Mouse (Mus musculus) MEL (cell line): ENCODE measurements around the gene Tapbpl. TPM values are rescaled to one million over a fixed set of nuclear protein-coding genes. Genes with fewer than 3 reads are reported as not detected.

Source experiments
- DNase-seq: peaks from one replicate; pipeline ENCODE4 v3.0.0; 2011; ENCODE audit warnings: low read depth, low spot score
- H3K27ac ChIP-seq: 2 replicates; pipeline ENCODE4 v1.5.1; 2012; ENCODE audit warnings: low read depth, mild to moderate bottlenecking, control low read depth, low read length, moderate library complexity; ENCODE audit not compliant: control insufficient read depth
- H3K27me3 ChIP-seq, 2 experiments: fragments of 150-350 bp in 1 of 2; sonication (generic) in 1 of 2; 2 replicates each; pipeline ENCODE4 v1.6.1; 2012; ENCODE audit warnings: low read length in 2 of 2, mild to moderate bottlenecking in 2 of 2, improper control_type of control experiment in 1 of 2, moderate library complexity in 1 of 2; ENCODE audit not compliant: insufficient read depth in 2 of 2, control insufficient read depth in 1 of 2
- H3K36me3 ChIP-seq, 2 experiments: 2 replicates each; pipeline ENCODE4 v1.6.1; 2012 to 2014; ENCODE audit warnings: low read length in 2 of 2, improper control_type of control experiment in 1 of 2, inconsistent platforms in 1 of 2, mild to moderate bottlenecking in 1 of 2; ENCODE audit not compliant: insufficient read depth in 2 of 2, control insufficient read depth in 1 of 2
- H3K4me1 ChIP-seq, 2 experiments: fragments of 150-350 bp in 1 of 2; sonication (generic) in 1 of 2; 2 replicates each; pipeline ENCODE4 v1.6.1; 2012; ENCODE audit warnings: low read length in 2 of 2, improper control_type of control experiment in 1 of 2, mild to moderate bottlenecking in 1 of 2; ENCODE audit not compliant: insufficient read depth in 2 of 2, control insufficient read depth in 1 of 2
- H3K4me3 ChIP-seq, 2 experiments: fragments of 150-350 bp in 1 of 2; sonication (generic) in 1 of 2; 2 replicates each; pipeline ENCODE4 v1.5.1; 2012; ENCODE audit warnings: low read depth in 2 of 2, low read length in 2 of 2, mild to moderate bottlenecking in 2 of 2, moderate library complexity in 2 of 2, control low read depth in 1 of 2, improper control_type of control experiment in 1 of 2; ENCODE audit not compliant: control insufficient read depth in 1 of 2, insufficient read depth in 1 of 2
- H3K79me2 ChIP-seq: 2 replicates; pipeline ENCODE4 v1.6.1; 2012; ENCODE audit warnings: mild to moderate bottlenecking, low read length, moderate library complexity; ENCODE audit not compliant: control insufficient read depth, poor library complexity, insufficient read depth
- H3K9ac ChIP-seq: 2 replicates; pipeline ENCODE4 v1.6.1; 2012; ENCODE audit warnings: low read depth, mild to moderate bottlenecking, control low read depth, low read length, moderate library complexity; ENCODE audit not compliant: control insufficient read depth, poor library complexity, severe bottlenecking
- H3K9me3 ChIP-seq: fragments of 150-350 bp; sonication (generic); replicated peaks from 2 replicates; pipeline ENCODE4 v1.6.1; 2012; ENCODE audit warnings: mild to moderate bottlenecking, low read length, improper control_type of control experiment, moderate library complexity; ENCODE audit not compliant: insufficient read depth
- BHLHE40 ChIP-seq: IDR thresholded peaks from 2 replicates; pipeline ENCODE4 v1.6.1; 2012; ENCODE audit warnings: low read depth, mild to moderate bottlenecking, inconsistent platforms, low read length, improper control_type of control experiment, borderline replicate concordance
- CHD2 ChIP-seq: IDR thresholded peaks from 2 replicates; pipeline ENCODE4 v1.6.1; 2011; ENCODE audit warnings: low read length, improper control_type of control experiment
- E2F4 ChIP-seq: IDR thresholded peaks from 2 replicates; pipeline ENCODE4 v1.6.1; 2011; ENCODE audit warnings: low read depth, low read length, improper control_type of control experiment, borderline replicate concordance
- ELF1 ChIP-seq: IDR thresholded peaks from 2 replicates; pipeline ENCODE4 v1.6.1; 2014; ENCODE audit warnings: low read depth, mild to moderate bottlenecking, inconsistent platforms, low read length, improper control_type of control experiment, moderate library complexity
- EP300 ChIP-seq, 2 experiments: IDR thresholded peaks; 2 replicates each; pipeline ENCODE4 v1.6.1; 2011; ENCODE audit warnings: improper control_type of control experiment in 2 of 2, low read length in 2 of 2, low read depth in 1 of 2, mild to moderate bottlenecking in 1 of 2
- ETS1 ChIP-seq: IDR thresholded peaks from 2 replicates; pipeline ENCODE4 v1.6.1; 2012; ENCODE audit warnings: low read depth, mild to moderate bottlenecking, inconsistent platforms, low read length, improper control_type of control experiment, moderate library complexity
- HCFC1 ChIP-seq: IDR thresholded peaks from 2 replicates; pipeline ENCODE4 v1.6.1; 2012; ENCODE audit warnings: low read depth, mild to moderate bottlenecking, inconsistent platforms, low read length, improper control_type of control experiment, moderate library complexity
- JUND ChIP-seq: IDR thresholded peaks from 2 replicates; pipeline ENCODE4 v1.6.1; 2011; ENCODE audit warnings: low read depth, mild to moderate bottlenecking, improper control_type of control experiment, low read length
- KAT2A ChIP-seq: conservative IDR thresholded peaks from 2 replicates; pipeline ENCODE4 v1.6.1; 2012; ENCODE audit warnings: low read depth, low read length, improper control_type of control experiment, inconsistent platforms
- MAFK ChIP-seq: IDR thresholded peaks from 2 replicates; pipeline ENCODE4 v1.6.1; 2011; ENCODE audit warnings: low read depth, mild to moderate bottlenecking, low read length, improper control_type of control experiment, borderline replicate concordance
- MAX ChIP-seq: IDR thresholded peaks from 2 replicates; pipeline ENCODE4 v1.6.1; 2011; ENCODE audit warnings: low read length, improper control_type of control experiment
- MAZ ChIP-seq: IDR thresholded peaks from 2 replicates; pipeline ENCODE4 v1.6.1; 2012; ENCODE audit warnings: low read depth, mild to moderate bottlenecking, inconsistent platforms, low read length, improper control_type of control experiment
- MEF2A ChIP-seq: IDR thresholded peaks from 2 replicates; pipeline ENCODE4 v1.6.1; 2014; ENCODE audit warnings: low read depth, mild to moderate bottlenecking, inconsistent platforms, low read length, improper control_type of control experiment; ENCODE audit not compliant: poor library complexity, insufficient replicate concordance, severe bottlenecking; ENCODE audit errors: extremely low read depth
- MYC ChIP-seq: IDR thresholded peaks from 2 replicates; pipeline ENCODE4 v1.6.1; 2011; ENCODE audit warnings: low read depth, mild to moderate bottlenecking, low read length, improper control_type of control experiment, moderate library complexity
- NRF1 ChIP-seq: IDR thresholded peaks from 2 replicates; pipeline ENCODE4 v1.6.1; 2014; ENCODE audit warnings: low read depth, mild to moderate bottlenecking, inconsistent platforms, low read length, improper control_type of control experiment, moderate library complexity; ENCODE audit not compliant: poor library complexity, insufficient read depth, severe bottlenecking
- POLR2A ChIP-seq, 2 experiments: IDR thresholded peaks; 2 replicates each; pipeline ENCODE4 v1.6.1; 2011 to 2012; ENCODE audit warnings: low read length in 2 of 2, mild to moderate bottlenecking in 2 of 2, control low read depth in 1 of 2, improper control_type of control experiment in 1 of 2, low read depth in 1 of 2, moderate library complexity in 1 of 2; ENCODE audit not compliant: control insufficient read depth in 1 of 2, insufficient read depth in 1 of 2, poor library complexity in 1 of 2
- POLR2AphosphoS2 ChIP-seq: IDR thresholded peaks from 2 replicates; pipeline ENCODE4 v1.6.1; 2011; ENCODE audit warnings: low read length, improper control_type of control experiment
- RAD21 ChIP-seq: IDR thresholded peaks from 2 replicates; pipeline ENCODE4 v1.6.1; 2011; ENCODE audit warnings: mild to moderate bottlenecking, low read depth, low read length, improper control_type of control experiment
- RCOR1 ChIP-seq: IDR thresholded peaks from 2 replicates; pipeline ENCODE4 v1.6.1; 2012; ENCODE audit warnings: low read depth, mild to moderate bottlenecking, inconsistent platforms, low read length, improper control_type of control experiment
- TBP ChIP-seq: IDR thresholded peaks from 2 replicates; pipeline ENCODE4 v1.8.0; 2011; ENCODE audit warnings: low read depth, low read length, improper control_type of control experiment
- TCF12 ChIP-seq: IDR thresholded peaks from 2 replicates; pipeline ENCODE4 v1.6.1; 2014; ENCODE audit warnings: low read depth, mild to moderate bottlenecking, inconsistent platforms, low read length, improper control_type of control experiment, moderate library complexity
- USF1 ChIP-seq: IDR thresholded peaks from 2 replicates; pipeline ENCODE4 v1.6.1; 2014; ENCODE audit warnings: low read depth, mild to moderate bottlenecking, inconsistent platforms, low read length, improper control_type of control experiment, moderate library complexity
- ZC3H11A ChIP-seq: IDR thresholded peaks from 2 replicates; pipeline ENCODE4 v1.6.1; 2012; ENCODE audit warnings: low read depth, mild to moderate bottlenecking, inconsistent platforms, low read length, improper control_type of control experiment
- ZKSCAN1 ChIP-seq: IDR thresholded peaks from 2 replicates; pipeline ENCODE4 v1.6.1; 2012; ENCODE audit warnings: low read depth, mild to moderate bottlenecking, inconsistent platforms, low read length, improper control_type of control experiment, moderate library complexity
- ZNF384 ChIP-seq: IDR thresholded peaks from 2 replicates; pipeline ENCODE4 v1.6.1; 2012; ENCODE audit warnings: low read depth, mild to moderate bottlenecking, inconsistent platforms, low read length, improper control_type of control experiment
- polyA plus RNA-seq, 2 experiments: library from polyadenylated mRNA; stranded (reverse) in 1 of 2; unstranded in 1 of 2; fragments of >175 nt in 1 of 2; fragments of >200 nt in 1 of 2; gene quantifications; 2 replicates each; pipeline versions ENCODE4 v1.2.1 to v1.2.4; 2012; ENCODE audit warnings: low replicate concordance in 2 of 2, low read depth in 1 of 2; ENCODE audit not compliant: insufficient read length in 2 of 2, insufficient read depth in 1 of 2, missing spikeins in 1 of 2
- total RNA-seq: library from RNA; depleted of rRNA; stranded (reverse); fragments of 300-350 nt; gene quantifications from 2 replicates; pipeline ENCODE4 v1.2.3, GENCODE M21; 2012

Gene Tapbpl
- total and polyA plus RNA-seq, 3 experiments = 2.5 to 5.2 TPM; not detected in 1

- DNase-seq = no peak
- Histone ChIP-seq H3K36me3 (no peaks in the 10 kb centered on the region), H3K27me3 (peaks cover 0 to 1% of the 10 kb centered on the region in 2 experiments; a peak in 1 of 4 replicates), H3K79me2 (no peaks in the 10 kb centered on the region), H3K9ac (no peak overlapping the region), H3K4me1 (peaks cover 0 to 4% of the 10 kb centered on the region in 2 experiments; a peak in 2 of 4 replicates), H3K27ac (no peak overlapping the region), H3K9me3 (no peaks in the 10 kb centered on the region), H3K4me3 (no peak overlapping the region)
- TF ChIP-seq ETS1 = no peak
- no peak for TF ChIP-seq HCFC1
- no peak for TF ChIP-seq TCF12
- TF ChIP-seq USF1 = no peak
- TF ChIP-seq KAT2A = no peak
- no peak for TF ChIP-seq MAFK
- no peak for TF ChIP-seq ELF1
- TF ChIP-seq ZNF384 = no peak
- no peak for TF ChIP-seq CHD2
- no peak for TF ChIP-seq MEF2A
- TF ChIP-seq JUND = no peak
- no peak for TF ChIP-seq MYC
- no peak for TF ChIP-seq TBP
- no peak for TF ChIP-seq POLR2A (IDR thresholded peaks at IDR 0.05; ENCODE audit: control insufficient read depth in 1 of 2, insufficient read depth in 1 of 2, low read depth in 1 of 2, low read length in 2 of 2, poor library complexity in 1 of 2)
- no peak for TF ChIP-seq MAZ
- TF ChIP-seq ZKSCAN1 = no peak
- no peak for TF ChIP-seq BHLHE40
- no peak for TF ChIP-seq E2F4
- no peak for TF ChIP-seq NRF1
- no peak for TF ChIP-seq RAD21
Observed at GRCm38 (mm10) chr6:125241566-125241965, 9.9 kb upstream of the Tapbpl start.

DNA sequence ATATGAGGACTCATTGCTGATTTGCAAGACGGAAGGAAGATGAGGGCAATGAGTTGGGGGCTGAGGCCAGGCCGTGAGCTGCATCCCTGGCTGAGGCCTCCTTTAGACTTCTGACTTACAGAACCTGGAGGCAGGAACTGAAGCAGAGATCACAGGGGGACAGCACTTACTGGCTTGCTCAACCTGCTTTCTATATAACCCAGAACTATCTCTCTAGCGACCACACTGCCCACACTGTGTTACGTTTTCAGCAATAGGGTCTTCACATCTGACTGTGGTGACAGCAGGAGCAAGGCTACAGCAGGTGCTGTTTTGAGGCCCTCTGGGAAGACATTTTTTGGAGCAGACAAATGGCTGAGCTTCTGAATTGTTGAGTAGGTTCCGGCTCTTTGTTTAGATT is 9.0 kb upstream of the Tapbpl start:
- Histone ChIP-seq H3K36me3 (no peaks in the 10 kb centered on the region), H3K9ac (no peak overlapping the region), H3K9me3 (no peaks in the 10 kb centered on the region), H3K4me1 (peaks cover 0 to 4% of the 10 kb centered on the region in 2 experiments; a peak in 2 of 4 replicates), H3K4me3 (no peak overlapping the region), H3K27ac (no peak overlapping the region), H3K27me3 (no peaks in the 10 kb centered on the region), H3K79me2 (no peaks in the 10 kb centered on the region)
- TF ChIP-seq ZC3H11A (no peak), ZNF384 (no peak), EP300 (IDR thresholded peaks at IDR 0.05; ENCODE audit: low read depth in 1 of 2, low read length in 2 of 2) (no peak), MAFK (no peak), MAX (no peak), POLR2AphosphoS2 (no peak), USF1 (no peak), MYC (no peak), E2F4 (no peak), MAZ (no peak), JUND (no peak), RCOR1 (no peak)
- DNase-seq = no peak
